Comparison of ENCODE assay signal across 8 mouse cellular contexts in genomic region chr19:43612051-43612450, GRCm38 (mm10). TPM values are rescaled to one million over a fixed set of nuclear protein-coding genes. Genes with fewer than 3 reads are reported as not detected.
DNase-seq lines count a peak whose midpoint lies in the region; ATAC-seq and TF ChIP-seq lines count a peak whose summit lies in the region.

Gene Nkx2-3 (plus strand): TSS chr19:43612325.

- no peak within 1 kb of the TSS for H3K9ac ChIP-seq in heart, embryonic 15.5 days
- H3K9ac ChIP-seq in liver, embryonic 13.5 days = no peak within 1 kb of the TSS

- H3K36me3 ChIP-seq in E14TG2a.4 (ENCODE audit: insufficient read depth, low read length) = no peaks in the 10 kb centered on the region
- no peaks in the 10 kb centered on the region for H3K36me3 ChIP-seq in heart, embryonic 15.5 days
- no peaks in the 10 kb centered on the region for H3K36me3 ChIP-seq in liver, embryonic 13.5 days

- H3K4me3 ChIP-seq in E14TG2a.4 (replicated peaks; ENCODE audit: low read length) = peak within 1 kb of the TSS; percentile 70
- H3K4me3 ChIP-seq in bone marrow, adult 2 months (replicated peaks; ENCODE audit: control insufficient read depth, low read depth, low read length) = peak within 1 kb of the TSS; percentile 7
- peak within 1 kb of the TSS; percentile 20 for H3K4me3 ChIP-seq in heart, embryonic 15.5 days
- H3K4me3 ChIP-seq in liver, embryonic 13.5 days (replicated peaks) = peak within 1 kb of the TSS; percentile 19

- no peak for DNase-seq in liver, embryonic 13.5 days
- DNase-seq in spleen, postnatal 14 days (ENCODE audit: low spot score in 2 of 2) = peak; percentile 40 to 46
- DNase-seq in left cerebral cortex, postnatal 36 days (ENCODE audit: low spot score in 2 of 2) = no peak
- no peak for DNase-seq in right cerebral cortex, adult 2 months (ENCODE audit: low spot score in 2 of 2)
- no peak for DNase-seq in thymus, postnatal 10 days (ENCODE audit: low spot score in 2 of 2)

- H3K27me3 ChIP-seq in E14TG2a.4 (ENCODE audit: insufficient read depth, low read length) = peaks cover 97% of the 10 kb centered on the region
- peaks cover 97% of the 10 kb centered on the region for H3K27me3 ChIP-seq in heart, embryonic 15.5 days
- peaks cover 99% of the 10 kb centered on the region for H3K27me3 ChIP-seq in liver, embryonic 13.5 days

- ATAC-seq in heart, embryonic 15.5 days (replicated peaks; ENCODE audit: insufficient number of reproducible peaks, insufficient read depth, low FRiP score, low read depth) = 0 out of 2 replicates have a peak, but pooled peaks have one; percentile 20
- ATAC-seq in liver, embryonic 13.5 days (ENCODE audit: low read depth) = 0 out of 2 replicates have a peak, but pooled peaks have one; percentile 50

- H3K27ac ChIP-seq in bone marrow, adult 2 months (ENCODE audit: control insufficient read depth, insufficient read depth, low read depth, low read length, poor library complexity) = no peak within 1 kb of the TSS
- no peak within 1 kb of the TSS for H3K27ac ChIP-seq in heart, embryonic 15.5 days
- no peak within 1 kb of the TSS for H3K27ac ChIP-seq in liver, embryonic 13.5 days

- intact Hi-C loops in left cerebral cortex, postnatal 36 days (cut with DNase I) = loop anchor here (5.0 kb wide), 1 partner anchor 1625 kb away; the partner anchor contains the start of gene Lbx1

- peaks cover 70% of the 10 kb centered on the region for H3K4me1 ChIP-seq in E14TG2a.4 (replicated peaks; ENCODE audit: low read depth, low read length)
- no peaks in the 10 kb centered on the region for H3K4me1 ChIP-seq in bone marrow, adult 2 months (ENCODE audit: control insufficient read depth, insufficient read depth, low read length)
- H3K4me1 ChIP-seq in heart, embryonic 15.5 days (replicated peaks) = peaks cover 45% of the 10 kb centered on the region
- H3K4me1 ChIP-seq in liver, embryonic 13.5 days (replicated peaks) = peaks cover 25% of the 10 kb centered on the region

- no peak for TF ChIP-seq CTCF in E14TG2a.4 (conservative IDR thresholded peaks at IDR 0.05; ENCODE audit: low read length)
- no peak for TF ChIP-seq CTCF in bone marrow, adult 2 months (IDR thresholded peaks at IDR 0.05; ENCODE audit: control insufficient read depth, insufficient read depth, low read length)

- no peaks in the 10 kb centered on the region for H3K9me3 ChIP-seq in E14TG2a.4 (ENCODE audit: low read length)
- no peaks in the 10 kb centered on the region for H3K9me3 ChIP-seq in heart, embryonic 15.5 days (replicated peaks)
- H3K9me3 ChIP-seq in liver, embryonic 13.5 days (replicated peaks) = no peaks in the 10 kb centered on the region

- WGBS in bone marrow, adult 2 months = 2% methylated on average over 24 of the region's 24 CpGs
- WGBS in heart, embryonic 15.5 days = under 1% methylated on average over 24 of the region's 24 CpGs
- WGBS in liver, embryonic 13.5 days (ENCODE audit: insufficient replicate concordance) = 2% methylated on average over 24 of the region's 24 CpGs

- peak within 1 kb of the TSS; percentile 31; the same call in 1 of the 2 replicates for H3K4me2 ChIP-seq in heart, embryonic 15.5 days
- peak within 1 kb of the TSS; percentile 37; the same call in 1 of the 2 replicates for H3K4me2 ChIP-seq in liver, embryonic 13.5 days

- no peak for TF ChIP-seq POLR2A in bone marrow, adult 2 months (IDR thresholded peaks at IDR 0.05; ENCODE audit: borderline replicate concordance, control insufficient read depth, low read depth, low read length)

RNA-seq across cellular contexts. Expression of gene Nkx2-3, which starts in this region (rescaled TPM):
- polyA plus RNA-seq in bone marrow, adult 2 months (2011; ENCODE audit: insufficient read depth, insufficient read length, low replicate concordance, missing spikeins) = not detected in 2 replicates
- polyA plus RNA-seq in heart, embryonic 15.5 days (2015; fragmentation: Nextera tagmentation; extraction: Ambion mirVana) = 0.16 TPM in 1 of 2 replicates, not detected in the other
- 0.21 and 0.23 TPM in 2 replicates for polyA plus RNA-seq in liver, embryonic 13.5 days (2015; fragmentation: Nextera tagmentation; extraction: Ambion mirVana)
- not detected for total RNA-seq in left cerebral cortex, postnatal 36 days (2021)

Comparison
In these comparisons a context has a peak if more than half of its experiments do, and no peak if none do; other contexts are left out.
1. Peak in ATAC-seq, H3K4me3 ChIP-seq and H3K4me2 ChIP-seq in heart, embryonic 15.5 days; RNA of the gene not detected or under 1 TPM.
2. Peak in ATAC-seq, H3K4me3 ChIP-seq and H3K4me2 ChIP-seq in liver, embryonic 13.5 days; RNA of the gene not detected or under 1 TPM.
3. H3K4me3 ChIP-seq: peak in every context shown above with its lines; median percentile 70 in E14TG2a.4; 20 in heart, embryonic 15.5 days; 19 in liver, embryonic 13.5 days; 7 in bone marrow, adult 2 months.
4. DNase-seq: peak in spleen, postnatal 14 days (2 of 2); none in liver, embryonic 13.5 days (single experiment), left cerebral cortex, postnatal 36 days (0 of 2), right cerebral cortex, adult 2 months (0 of 2) and thymus, postnatal 10 days (0 of 2).